Mouse (Mus musculus): ENCODE data around the gene Rpp14. TPM values are rescaled to one million over a fixed set of nuclear protein-coding genes. Genes with fewer than 3 reads are reported as not detected.

Rpp14 gene
- polyA plus RNA-seq, 1 experiment: 1.2 TPM

DNA sequence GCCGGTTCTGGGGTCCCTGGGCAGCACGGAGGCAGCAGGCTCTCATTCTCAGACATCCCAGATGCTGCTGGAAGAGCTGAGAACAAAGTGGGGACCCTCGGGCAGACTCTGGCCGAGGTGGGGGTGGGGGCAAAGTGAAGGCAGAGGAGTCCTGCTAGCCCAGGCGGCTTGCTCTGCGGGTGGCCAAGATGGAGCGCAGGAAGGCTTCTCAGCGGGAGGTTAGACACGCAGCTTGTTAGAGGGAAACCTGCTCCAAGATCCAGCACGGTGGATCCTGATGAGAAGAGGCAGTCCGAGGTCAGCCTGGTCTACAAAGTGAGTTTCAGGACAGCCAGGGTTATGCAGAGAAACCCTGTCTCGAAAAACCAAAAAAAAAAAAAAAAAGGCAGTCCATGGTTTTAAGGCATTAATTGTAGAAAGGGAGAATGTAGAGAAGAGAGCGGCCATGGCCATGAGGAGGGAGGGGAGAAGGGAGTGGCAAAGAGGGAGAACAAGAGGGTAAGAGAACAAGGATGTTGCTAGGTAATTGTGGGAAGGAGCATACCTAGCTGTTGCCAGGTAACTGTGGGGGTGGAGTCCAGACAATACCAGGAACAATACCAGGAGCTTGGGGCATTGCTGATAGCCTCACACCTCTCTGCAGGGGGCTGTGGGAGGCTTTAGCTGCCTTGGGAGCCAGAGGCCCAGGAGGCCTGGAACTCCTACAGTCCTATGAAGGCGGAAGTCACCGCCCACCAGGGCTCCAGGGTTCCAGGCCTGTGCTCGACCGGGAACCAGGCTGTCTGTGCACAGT lies 25.7 kb upstream of the Rpp14 start:
- Histone ChIP-seq H3K4me1 (peaks cover 3% of the 10 kb centered on the region; the same call in 1 of the 2 replicates), H3K9me3 (no peaks in the 10 kb centered on the region), H3K36me3 (replicated peaks; ENCODE audit: low read length) (no peaks in the 10 kb centered on the region), H3K27me3 (replicated peaks) (no peaks in the 10 kb centered on the region), H3K4me3 (replicated peaks) (no peak overlapping the region)
- TF ChIP-seq GATA1 (IDR thresholded peaks at IDR 0.05; ENCODE audit: borderline replicate concordance, low read length) (no peak), FLI1 (IDR thresholded peaks at IDR 0.05; ENCODE audit: low read length) (no peak)

DNA sequence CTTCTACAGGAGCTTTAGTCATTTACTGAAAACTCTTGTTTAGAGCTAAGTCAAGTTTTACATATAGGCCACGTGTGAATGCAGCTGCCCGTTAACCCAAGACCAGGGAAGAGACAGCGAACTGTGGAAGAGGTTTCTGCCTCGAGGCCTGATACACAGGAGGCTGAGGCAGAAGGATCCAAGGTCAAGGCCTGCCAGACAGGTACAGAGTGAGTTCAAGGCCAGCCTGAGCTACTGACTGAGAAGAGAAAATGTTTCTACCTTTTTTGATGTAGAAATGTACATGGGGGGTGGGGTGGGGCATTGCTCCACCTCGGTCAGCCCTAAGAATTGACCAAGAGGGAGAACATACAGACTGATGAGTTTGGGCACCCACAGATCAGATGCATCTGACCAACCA lies 24.1 kb upstream of the Rpp14 start:
- TF ChIP-seq GATA1 (IDR thresholded peaks at IDR 0.05; ENCODE audit: borderline replicate concordance, low read length) (no peak), FLI1 (IDR thresholded peaks at IDR 0.05; ENCODE audit: low read length) (no peak)
- no peaks in the 10 kb centered on the region for H3K9me3 ChIP-seq
- no peaks in the 10 kb centered on the region for H3K36me3 ChIP-seq (replicated peaks; ENCODE audit: low read length)
- H3K4me1 ChIP-seq: no peaks in the 10 kb centered on the region
- H3K4me3 ChIP-seq (replicated peaks): no peak overlapping the region
- H3K27me3 ChIP-seq (replicated peaks): no peaks in the 10 kb centered on the region

DNA sequence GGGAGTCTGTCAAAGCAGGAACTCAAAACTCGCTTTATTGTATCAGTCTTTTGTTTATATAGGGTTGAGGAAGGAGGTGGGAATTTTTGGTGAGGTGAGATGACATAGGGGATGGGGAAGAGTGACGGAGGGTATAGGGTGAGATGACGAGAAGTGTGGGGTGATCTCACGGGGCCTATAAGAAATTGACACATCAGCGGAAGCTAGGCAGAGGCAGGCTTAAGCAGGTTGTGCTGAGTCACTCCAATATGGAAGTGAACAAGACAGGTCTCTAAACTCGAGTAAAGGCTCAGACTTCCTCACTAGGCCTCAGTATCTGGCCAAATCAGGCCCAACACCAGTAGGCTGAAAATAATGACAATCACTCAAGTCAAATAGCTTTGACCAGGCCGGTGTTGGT lies 20.2 kb upstream of the Rpp14 start:
- H3K9me3 ChIP-seq: no peaks in the 10 kb centered on the region
- H3K27me3 ChIP-seq (replicated peaks): no peaks in the 10 kb centered on the region
- H3K4me3 ChIP-seq (replicated peaks): no peak overlapping the region
- H3K36me3 ChIP-seq (replicated peaks; ENCODE audit: low read length): no peaks in the 10 kb centered on the region
- peaks cover 32% of the 10 kb centered on the region for H3K4me1 ChIP-seq
- TF ChIP-seq GATA1 (IDR thresholded peaks at IDR 0.05; ENCODE audit: borderline replicate concordance, low read length) (no peak), FLI1 (IDR thresholded peaks at IDR 0.05; ENCODE audit: low read length) (no peak)

DNA sequence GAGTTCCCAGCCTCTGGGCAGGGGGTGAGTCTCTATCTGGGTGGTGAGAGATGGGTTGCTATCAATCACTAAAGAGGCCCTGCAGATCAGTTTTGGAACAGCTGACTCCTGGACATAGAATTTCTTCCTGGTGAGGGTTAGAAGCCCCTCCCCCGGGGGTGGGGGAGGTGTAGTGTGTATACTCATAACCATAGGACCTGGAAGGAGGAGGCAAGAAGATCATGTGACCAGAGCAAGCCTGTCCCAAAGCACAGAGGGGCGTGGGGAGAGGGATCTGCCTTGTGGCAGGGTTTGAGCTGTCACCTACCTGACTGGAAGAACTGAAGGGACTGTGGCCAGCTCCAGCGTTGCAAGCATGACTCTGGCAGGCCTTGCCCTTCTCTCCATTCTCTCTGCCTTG lies 18.1 kb upstream of the Rpp14 start:
- Histone ChIP-seq H3K4me1 (peaks cover 32% of the 10 kb centered on the region), H3K36me3 (replicated peaks; ENCODE audit: low read length) (no peaks in the 10 kb centered on the region), H3K9me3 (no peaks in the 10 kb centered on the region), H3K4me3 (replicated peaks) (no peak overlapping the region), H3K27me3 (replicated peaks) (peaks cover 14% of the 10 kb centered on the region)
- TF ChIP-seq GATA1 (IDR thresholded peaks at IDR 0.05; ENCODE audit: borderline replicate concordance, low read length): no peak

DNA sequence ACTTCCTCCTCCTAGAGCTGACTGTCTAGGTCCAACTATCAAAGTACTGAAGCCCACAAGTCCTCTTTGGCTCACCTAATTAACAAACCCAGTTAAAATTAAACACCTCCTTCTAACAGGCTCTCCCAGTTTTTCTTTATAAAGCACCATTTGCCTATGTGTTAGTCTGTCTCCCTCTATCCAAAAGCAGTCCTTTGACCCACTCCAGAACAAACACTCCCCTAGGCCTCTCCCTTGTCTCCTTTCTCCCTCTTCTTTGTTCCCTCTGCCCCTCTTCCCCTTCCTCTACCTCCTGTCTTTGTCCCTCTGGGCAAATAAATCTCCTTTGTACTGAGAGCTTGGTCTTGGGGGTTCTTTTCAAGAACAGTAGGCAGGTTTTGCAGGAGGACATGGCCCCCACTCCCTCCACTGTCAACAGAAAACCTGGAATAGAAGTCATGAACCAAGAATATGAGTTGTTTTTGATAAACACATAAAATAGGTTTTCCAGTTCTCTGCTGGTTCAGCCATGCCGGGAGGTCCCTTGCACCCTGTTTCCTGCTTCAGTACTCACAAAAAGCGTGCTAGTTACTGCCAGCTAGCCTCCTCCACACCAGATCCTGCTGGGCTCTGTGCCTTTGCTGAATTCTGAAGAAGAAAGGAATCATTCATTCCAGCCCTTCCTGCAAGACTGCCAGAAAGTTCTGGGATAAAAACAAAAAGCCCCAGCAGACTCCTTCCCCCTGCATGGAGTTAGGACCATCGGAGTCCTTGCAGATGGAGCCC lies 17.4 kb upstream of the Rpp14 start:
- H3K4me1 ChIP-seq: peaks cover 32% of the 10 kb centered on the region
- no peaks in the 10 kb centered on the region for H3K9me3 ChIP-seq
- no peaks in the 10 kb centered on the region for H3K36me3 ChIP-seq (replicated peaks; ENCODE audit: low read length)
- TF ChIP-seq GATA1 (IDR thresholded peaks at IDR 0.05; ENCODE audit: borderline replicate concordance, low read length) (no peak), FLI1 (IDR thresholded peaks at IDR 0.05; ENCODE audit: low read length) (no peak)
- H3K27me3 ChIP-seq (replicated peaks): peaks cover 17% of the 10 kb centered on the region
- H3K4me3 ChIP-seq (replicated peaks): no peak overlapping the region

DNA sequence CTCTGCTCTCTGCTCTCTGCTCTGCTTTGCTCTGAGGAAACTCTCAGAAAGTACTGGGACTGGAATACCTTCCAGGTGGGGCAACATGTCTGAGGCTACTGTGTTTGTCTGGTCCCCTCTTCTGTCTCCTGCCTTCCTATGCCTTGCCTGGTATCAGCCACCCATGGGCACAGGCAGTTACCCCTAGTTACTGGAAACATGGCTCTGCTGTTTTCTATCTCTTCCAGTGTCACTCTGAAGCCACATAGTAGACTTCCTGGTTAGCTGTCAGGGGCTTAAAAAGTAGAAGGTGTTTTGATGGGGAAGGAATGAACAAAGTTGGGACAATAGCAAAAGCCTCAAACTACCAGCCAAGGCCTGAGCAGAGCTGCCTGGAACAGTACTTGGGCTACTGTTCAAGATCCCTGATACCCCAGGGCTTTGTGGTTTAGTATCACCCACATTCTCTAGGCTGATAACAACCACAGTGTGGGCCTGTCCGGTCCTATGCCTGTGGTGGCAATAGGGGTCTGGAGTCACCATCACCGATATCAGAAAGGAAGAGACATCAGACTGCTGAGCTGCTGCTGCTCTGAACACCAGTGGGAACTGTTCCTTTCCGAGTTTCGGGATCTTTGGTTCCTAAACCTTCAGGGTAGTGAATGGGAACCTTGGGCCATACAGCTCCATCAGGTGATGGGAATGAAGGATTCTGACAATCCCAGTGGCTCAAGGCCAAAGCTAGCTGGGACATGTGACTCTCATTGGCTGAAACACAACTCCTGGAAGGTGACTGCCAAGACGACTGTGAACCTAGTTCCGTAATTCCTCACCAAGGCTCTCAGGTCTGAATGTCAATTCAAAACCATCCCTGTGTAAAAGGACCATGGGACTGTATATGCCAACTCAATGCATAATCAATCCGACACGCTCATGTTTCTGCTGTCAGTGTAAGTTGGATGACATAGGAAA lies 16.1 kb upstream of the Rpp14 start:
- Histone ChIP-seq H3K36me3 (replicated peaks; ENCODE audit: low read length) (no peaks in the 10 kb centered on the region), H3K9me3 (no peaks in the 10 kb centered on the region), H3K4me1 (peaks cover 32% of the 10 kb centered on the region), H3K27me3 (replicated peaks) (peaks cover 17% of the 10 kb centered on the region), H3K4me3 (replicated peaks) (peak overlapping the region; percentile 35)
- no peak for TF ChIP-seq FLI1 (IDR thresholded peaks at IDR 0.05; ENCODE audit: low read length)
- no peak for TF ChIP-seq GATA1 (IDR thresholded peaks at IDR 0.05; ENCODE audit: borderline replicate concordance, low read length)

DNA sequence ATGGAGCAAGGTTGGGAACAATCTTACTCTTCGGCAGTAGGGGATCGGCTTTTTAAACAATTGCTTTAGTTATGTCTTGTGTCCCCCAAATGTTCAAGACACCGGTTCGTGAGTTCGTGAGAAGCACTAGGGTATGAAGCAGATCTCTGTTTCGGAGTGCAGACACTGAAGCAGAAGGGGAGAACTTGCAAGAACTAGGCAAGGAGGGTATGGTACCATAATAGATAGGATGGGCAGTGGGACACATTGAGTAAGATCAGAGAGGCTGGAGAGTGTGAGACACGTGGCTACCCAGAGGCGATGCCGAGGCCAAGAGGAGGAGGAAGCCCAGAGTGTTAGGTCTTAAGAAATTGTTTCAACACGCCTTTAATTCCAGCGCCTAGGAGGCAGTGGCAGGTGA lies 551 bp downstream of the Rpp14 start:
- H3K27me3 ChIP-seq (replicated peaks): no peaks in the 10 kb centered on the region
- H3K9me3 ChIP-seq: peaks cover 6% of the 10 kb centered on the region; the same call in 1 of the 2 replicates
- H3K4me3 ChIP-seq (replicated peaks): peak overlapping the region; percentile 97
- TF ChIP-seq FLI1 (IDR thresholded peaks at IDR 0.05; ENCODE audit: low read length) (no peak), GATA1 (IDR thresholded peaks at IDR 0.05; ENCODE audit: borderline replicate concordance, low read length) (no peak)
- peaks cover 29% of the 10 kb centered on the region for H3K36me3 ChIP-seq (replicated peaks; ENCODE audit: low read length)
- H3K4me1 ChIP-seq: peaks cover 27% of the 10 kb centered on the region

DNA sequence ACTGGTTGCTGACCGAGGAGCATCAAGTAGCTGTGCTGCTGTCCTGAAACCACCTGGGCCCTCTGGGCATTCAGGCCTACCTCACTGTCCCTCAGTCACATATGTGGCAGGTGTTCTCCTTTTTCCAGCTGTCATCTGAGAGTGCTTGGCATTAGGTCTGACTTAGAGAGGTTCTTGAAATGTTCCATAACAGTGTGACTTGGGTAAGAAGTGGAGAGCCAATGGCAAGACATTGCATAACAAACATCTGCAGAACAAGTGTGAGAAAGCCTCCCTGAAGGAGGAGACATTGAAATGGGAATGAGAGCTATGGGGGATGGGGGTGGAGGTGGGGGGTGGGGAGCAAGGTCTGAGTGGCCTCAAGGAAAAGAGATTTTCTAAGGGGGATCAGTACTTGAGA lies 2.8 kb downstream of the Rpp14 start:
- H3K27me3 ChIP-seq (replicated peaks): no peaks in the 10 kb centered on the region
- no peak overlapping the region for H3K4me3 ChIP-seq (replicated peaks)
- H3K4me1 ChIP-seq: peaks cover 22% of the 10 kb centered on the region
- no peaks in the 10 kb centered on the region for H3K9me3 ChIP-seq
- TF ChIP-seq GATA1 (IDR thresholded peaks at IDR 0.05; ENCODE audit: borderline replicate concordance, low read length) (no peak), FLI1 (IDR thresholded peaks at IDR 0.05; ENCODE audit: low read length) (no peak)
- peaks cover 51% of the 10 kb centered on the region for H3K36me3 ChIP-seq (replicated peaks; ENCODE audit: low read length)

DNA sequence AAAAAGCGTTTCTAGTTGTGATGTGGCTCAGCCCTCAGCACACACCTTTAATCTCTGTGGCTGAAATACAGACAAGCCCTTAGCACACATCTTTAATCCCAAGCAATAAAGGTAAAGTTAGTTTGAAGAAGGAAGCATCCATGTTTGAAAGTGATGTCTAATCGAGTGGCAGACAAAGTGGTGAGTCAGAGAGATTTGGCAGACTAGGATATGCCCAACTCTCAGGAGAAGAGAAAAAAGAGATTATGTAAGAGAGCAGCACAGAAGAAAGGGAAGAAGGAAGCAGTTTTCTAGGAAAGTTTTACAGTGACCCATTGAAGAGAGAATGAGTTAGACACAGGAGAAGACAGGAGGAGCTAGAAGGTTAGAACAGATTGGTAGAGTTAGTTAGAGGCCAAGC lies 8.8 kb downstream of the Rpp14 start:
- no peak overlapping the region for H3K4me3 ChIP-seq (replicated peaks)
- peaks cover 68% of the 10 kb centered on the region for H3K36me3 ChIP-seq (replicated peaks; ENCODE audit: low read length)
- no peak for TF ChIP-seq FLI1 (IDR thresholded peaks at IDR 0.05; ENCODE audit: low read length)
- no peaks in the 10 kb centered on the region for H3K27me3 ChIP-seq (replicated peaks)
- no peaks in the 10 kb centered on the region; the same call in 1 of the 2 replicates for H3K4me1 ChIP-seq
- H3K9me3 ChIP-seq: no peaks in the 10 kb centered on the region

Data from megakaryocyte, embryonic 14.5 days (primary cell).